Mouse (Mus musculus): ENCODE results near the gene Tef.

DNA sequence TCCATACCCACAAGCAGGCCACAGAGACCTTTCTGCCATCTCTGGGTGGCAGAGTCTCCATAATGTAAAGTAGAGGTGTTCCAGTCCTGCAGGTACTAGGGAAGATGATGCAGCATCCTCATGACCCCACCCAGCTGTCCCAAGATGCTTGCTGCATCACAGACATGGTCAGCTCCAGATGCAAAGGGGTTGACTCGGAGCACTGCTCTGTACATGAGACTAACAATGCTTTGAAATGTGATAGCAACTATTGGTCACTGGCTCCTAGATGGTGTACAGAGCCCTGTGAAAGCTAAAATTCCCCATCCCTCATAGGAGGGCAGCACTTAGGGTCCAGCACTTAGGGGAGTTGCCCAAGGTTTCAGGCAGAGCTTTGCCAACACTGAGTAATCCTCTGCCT is 2.0 kb downstream of the Tef start:
- TF ChIP-seq CTCF (IDR thresholded peaks at IDR 0.05) (no peak), POLR2A (IDR thresholded peaks at IDR 0.05; ENCODE audit: insufficient read depth, low read depth, low read length) (0 out of 2 replicates have a peak, but pooled peaks have one; percentile 9), EP300 (IDR thresholded peaks at IDR 0.05; ENCODE audit: insufficient read depth, low read depth, low read length) (no peak)
